Mouse (Mus musculus) layer of hippocampus, adult 18-20 months (tissue): ENCODE measurements at regions not wholly inside any gene's neighbourhood (a gene's known extent, or its start where the extent isn't known, plus 50 kb on each side); places are given as distances from the start of the nearest gene placed in this dataset.
A peak's percentile ranks its signal among the peaks of the same experiment; 100 is the strongest.

Experiments used
- DNase-seq, 2 experiments: peaks; one replicate each; pipeline ENCODE4 v3.0.0; 2022; ENCODE audit warnings: low spot score in 2 of 2

DNA sequence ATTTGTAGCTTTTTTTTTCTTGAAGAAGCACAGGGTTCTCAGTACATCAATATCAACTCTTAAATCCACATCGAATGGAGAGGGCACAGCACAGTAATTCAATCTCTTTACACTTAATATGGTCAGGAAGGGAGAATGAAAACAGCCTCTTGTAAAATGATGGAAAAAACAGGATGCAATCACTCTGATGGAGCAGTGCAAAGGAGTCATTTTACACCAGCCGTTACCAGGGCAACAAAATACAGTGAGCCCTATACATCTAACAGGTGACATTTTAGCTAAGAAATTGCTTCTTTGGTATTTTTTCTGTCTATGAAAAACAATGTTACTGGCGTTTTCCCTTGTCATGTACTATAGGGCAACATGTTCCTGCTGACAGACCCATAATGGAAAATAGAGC, 459.9 kb upstream of the Tle4 start:
- no peak for DNase-seq

DNA sequence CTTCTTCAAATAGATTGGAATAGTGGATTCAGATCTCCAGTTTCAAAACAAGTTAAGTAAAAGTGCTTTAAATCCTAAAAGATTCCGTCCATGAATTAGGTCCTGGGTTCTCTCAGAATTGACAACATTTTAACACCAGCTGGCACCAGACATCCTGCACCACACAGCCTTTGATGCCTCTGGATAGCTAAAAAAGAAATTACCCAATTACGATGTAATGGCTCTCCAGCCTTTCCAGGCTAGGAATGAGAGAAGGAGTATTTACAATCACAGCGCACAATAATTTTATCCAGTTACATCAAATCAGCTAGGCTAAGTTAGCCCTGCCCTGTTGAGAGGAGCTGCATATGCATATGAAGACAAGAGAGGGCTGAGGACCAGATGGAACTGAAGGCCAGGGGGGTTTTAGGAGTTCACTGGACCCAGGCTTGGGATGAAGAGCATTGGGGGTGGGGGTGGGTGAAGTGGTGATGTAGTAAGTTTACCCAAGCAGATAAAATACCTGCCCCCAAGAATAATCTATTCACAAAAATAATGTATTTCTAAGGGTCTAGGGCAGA, 455.8 kb upstream of the Tle4 start:
- no peak for DNase-seq

DNA sequence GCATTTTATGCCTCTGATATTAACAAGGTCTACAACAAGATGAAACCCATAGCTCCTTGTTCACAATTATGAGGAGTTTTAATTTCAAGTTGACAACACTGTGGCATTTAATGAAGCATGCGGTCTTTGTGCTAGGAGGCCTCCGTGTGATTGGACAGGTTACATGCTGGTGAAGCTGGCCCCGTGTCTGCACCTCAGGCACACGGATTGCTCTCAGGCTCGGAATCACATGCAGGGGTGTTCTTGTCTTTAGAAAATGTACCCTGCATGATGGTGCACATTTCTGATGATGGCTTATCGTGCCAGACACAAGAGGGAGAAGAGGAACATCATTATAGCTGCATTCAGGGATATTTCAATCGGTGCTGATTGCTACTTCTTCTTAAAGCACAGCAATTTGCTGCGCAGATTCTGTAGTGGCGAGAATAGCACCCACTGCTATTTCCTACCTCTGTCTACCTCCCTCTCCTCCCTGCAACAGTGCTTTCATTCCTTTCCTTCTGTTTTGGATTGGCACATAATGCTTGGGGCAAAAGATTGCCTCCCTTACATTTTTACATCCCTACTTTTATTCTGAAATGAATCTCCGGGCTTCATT, 454.9 kb upstream of the Tle4 start:
- peak in 1 of 2 experiments; percentile 33 for DNase-seq

DNA sequence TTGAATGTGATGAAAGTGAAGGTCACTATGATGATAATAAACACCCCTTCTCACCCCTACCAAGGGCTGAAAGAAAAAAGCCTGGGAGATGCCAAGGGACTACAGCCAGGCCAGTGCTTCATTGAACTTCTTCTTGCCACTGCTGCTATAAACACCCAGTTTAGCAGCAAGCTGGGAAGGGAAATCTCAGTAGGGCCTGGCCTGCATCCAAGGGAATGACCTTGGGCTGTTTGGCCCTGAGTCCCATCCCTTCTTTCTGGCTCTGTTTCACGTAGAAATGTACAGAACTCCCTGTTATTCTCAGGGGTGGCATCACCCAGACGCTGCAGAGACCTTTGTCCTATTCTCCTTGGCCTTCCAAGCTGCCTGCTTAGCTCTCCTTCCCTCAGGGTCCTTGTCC, 450.0 kb upstream of the Tle4 start:
- DNase-seq: no peak

DNA sequence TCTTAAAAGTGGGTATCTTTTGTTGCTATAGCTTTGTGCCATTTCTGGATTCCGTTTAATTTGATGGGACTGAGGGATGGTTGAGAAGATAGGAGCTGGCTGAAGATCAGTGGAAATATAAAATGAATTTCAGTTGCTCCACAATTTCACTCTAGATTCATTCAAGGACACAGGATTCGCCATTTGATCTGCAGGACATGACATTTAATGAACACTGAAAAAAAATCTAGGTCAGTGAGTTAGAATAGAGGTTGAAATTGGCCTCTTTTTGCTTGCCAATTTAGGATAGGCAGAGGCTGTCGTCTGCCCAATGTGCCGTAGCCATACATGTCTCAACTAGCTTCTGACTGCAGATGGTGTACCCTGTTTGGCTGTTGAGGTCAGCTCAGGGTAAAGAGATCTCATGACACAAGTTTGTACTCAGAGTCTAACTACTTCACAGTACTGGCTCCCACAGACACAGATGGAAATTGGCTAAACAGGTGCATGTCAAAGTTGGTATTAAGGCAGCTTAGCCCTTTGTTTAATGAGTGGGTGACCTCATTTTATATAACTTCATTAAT, 449.5 kb upstream of the Tle4 start:
- no peak for DNase-seq

DNA sequence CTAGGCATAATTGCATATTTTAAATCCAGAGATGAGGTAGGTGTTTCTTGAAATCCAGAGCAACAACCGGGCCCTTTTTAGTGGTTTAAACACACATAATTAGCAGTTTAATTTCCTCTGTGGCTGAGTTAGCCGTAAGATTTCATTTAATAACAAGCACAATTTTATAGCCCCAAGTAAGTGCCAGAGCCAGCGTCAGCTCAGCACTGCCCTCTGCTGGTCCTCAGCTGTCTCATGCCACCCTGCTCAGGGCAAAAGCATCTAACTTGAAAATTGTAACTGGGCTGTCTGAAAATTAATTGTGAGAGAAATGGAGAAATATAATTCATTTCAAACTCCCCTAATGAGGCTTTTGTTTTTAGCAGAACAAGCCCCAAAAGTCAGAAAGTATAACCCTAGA, 437.7 kb upstream of the Tle4 start:
- peak; percentile 55 to 90 for DNase-seq

DNA sequence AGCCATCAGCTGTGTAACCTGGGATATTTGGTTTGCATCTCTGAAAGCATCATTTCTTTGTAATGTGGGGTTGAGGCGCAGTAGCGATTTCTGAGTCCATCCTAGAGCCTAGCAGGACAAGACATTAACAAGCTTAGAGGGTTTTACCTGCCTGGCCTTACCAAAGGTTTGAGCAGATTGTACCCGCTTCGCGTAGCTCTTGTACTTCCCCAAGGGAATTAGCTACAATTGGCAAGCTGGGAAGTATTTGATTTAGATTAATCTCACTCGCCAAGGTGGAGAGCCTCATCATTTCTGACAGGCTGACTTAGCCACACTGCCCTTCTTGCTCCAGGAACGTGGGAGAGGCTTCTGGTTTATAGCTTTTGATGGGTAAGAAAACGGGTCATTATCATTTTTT, 436.1 kb upstream of the Tle4 start:
- DNase-seq: no peak

DNA sequence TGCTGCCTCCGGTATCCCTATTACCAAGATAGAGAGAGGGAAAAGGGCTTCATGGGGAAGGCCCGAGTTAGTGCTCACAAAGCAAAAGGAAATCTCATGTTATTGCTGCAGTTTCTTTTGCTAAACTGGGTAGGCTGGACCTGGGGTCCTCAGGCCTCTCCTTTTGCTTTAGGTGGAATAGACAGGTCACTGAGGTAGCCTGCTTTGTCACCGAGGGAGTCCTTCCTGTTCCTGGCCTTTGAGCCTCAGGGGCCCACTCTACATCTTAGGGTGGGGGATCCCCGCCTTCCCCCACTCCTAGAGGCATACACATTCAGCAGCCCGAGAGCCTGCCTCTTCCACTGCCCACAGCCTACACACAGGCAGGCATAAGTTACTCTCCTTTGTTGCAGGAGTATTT, 435.5 kb upstream of the Tle4 start:
- DNase-seq: no peak

DNA sequence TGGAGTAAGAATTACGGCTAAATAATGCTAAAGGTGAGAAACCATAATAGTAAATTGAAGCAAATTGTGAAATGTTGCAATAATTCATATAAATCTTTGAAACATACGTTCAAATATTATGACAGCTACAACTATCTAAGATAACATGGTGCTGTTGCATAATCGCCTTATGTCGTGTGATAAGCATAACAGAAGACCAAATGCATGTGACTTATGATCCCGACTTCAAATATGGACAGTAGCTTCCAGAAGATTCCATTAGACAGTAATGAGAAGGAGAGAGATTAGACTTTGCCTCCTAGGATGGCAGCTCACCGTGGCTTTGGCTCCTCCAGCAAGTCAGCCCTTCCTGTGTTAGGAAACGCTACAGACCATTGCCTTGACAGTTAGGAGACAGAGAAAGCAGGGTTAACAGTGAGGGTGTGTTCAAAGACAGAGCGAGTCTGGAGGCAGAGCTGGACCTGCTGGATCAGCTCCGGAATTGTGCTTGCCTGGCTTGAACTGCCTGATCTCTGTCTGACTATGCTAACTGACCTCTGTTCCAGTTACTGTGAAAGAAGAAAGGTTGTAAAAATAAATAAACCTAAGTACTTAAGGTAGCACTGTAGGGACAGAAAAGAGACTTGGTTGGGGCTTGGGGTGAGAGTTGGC, 434.6 kb upstream of the Tle4 start:
- DNase-seq: no peak

DNA sequence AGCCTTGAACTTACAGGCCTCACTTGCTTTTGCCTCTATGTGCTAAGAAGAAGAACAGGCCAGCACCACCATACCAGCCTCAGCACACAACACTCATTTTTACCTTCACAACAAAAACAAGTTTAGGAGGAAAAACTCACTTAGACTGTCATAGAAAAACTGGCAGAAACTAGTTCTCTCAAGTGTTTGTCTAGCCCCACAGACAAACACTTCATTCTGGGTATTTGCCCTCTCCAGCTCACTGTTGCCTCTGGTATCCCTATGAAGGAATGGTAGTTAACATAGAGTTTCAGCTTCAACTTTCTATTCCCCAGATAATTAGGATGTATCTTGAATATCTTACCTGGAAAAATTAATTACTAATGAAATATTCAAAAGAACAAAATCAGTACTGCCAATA, 433.6 kb upstream of the Tle4 start:
- no peak for DNase-seq

DNA sequence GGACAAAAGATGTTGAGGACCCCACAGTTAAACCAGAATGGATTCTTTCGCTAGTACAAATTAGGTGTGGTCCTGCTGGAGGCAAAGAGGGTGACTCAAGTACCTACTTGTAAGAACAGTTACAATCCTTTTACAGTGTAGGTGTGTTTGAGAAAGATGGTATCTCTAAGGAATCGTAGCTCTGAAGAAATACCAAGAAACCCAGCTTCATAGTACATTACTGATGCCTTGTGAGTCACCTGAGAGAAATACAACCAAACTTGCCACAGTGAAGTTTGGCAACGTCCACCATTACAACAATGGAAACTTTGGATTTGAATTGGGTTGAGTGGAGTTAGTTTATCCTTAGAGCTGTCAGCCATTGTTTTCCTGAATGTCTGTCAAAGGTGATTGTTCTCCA, 405.7 kb upstream of the Tle4 start:
- no peak for DNase-seq

DNA sequence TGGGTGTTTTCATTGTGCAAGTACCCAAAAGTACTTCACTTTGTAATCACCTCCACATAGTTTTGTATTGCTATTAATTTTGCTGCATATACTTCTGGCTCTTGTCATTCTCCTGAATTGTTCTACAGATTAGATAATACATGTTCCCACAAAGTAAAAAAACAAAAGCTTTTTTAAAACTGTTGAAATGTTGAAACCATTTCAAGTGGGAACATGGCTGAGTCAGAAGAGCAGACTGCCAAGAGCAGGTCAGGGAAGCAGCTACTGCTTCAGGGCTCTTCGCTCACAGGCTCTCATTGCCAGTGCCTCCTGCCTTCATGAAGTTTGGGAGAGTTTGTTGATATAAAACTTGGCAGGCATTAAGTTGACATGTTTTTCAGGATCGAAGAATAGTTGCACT, 395.5 kb upstream of the Tle4 start:
- peak in 1 of 2 experiments; percentile 14 for DNase-seq

DNA sequence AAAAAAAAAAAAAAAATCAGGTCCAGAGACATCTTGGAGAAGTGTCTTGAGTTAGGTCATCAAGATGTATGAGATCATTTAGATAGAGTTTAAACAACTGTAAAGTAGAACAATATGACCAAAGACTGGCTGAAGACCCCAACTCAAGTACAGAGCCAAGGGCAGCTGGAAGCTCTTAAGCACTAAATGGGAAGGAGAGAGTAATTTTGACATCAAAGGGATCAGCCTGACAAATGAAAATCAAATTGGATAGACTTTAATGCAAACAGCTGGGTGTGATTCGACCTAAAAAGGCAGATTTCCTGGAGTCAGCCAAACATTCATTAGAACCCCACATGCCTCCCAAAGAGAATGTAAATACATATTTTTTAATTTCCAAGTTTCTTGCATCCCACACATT, 372.3 kb upstream of the Tle4 start:
- no peak for DNase-seq

DNA sequence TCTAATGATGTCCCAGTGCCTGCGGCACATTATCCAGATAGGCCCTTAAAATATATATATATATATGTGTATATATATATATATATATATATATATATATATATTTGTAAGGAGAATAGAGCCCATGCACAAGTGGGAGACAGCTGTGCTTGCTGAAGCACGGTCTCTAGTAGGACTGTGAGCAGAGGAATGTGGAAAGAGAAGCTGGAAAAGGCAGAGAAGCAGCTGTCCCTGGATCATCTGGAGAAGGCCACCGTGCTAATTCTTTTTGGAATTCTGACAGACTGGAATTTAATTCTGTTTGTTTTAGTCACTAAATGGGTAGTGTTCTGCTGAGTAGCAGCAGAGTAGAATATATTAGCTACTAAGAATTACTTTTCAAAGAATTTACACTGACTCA, 370.4 kb upstream of the Tle4 start:
- no peak for DNase-seq

DNA sequence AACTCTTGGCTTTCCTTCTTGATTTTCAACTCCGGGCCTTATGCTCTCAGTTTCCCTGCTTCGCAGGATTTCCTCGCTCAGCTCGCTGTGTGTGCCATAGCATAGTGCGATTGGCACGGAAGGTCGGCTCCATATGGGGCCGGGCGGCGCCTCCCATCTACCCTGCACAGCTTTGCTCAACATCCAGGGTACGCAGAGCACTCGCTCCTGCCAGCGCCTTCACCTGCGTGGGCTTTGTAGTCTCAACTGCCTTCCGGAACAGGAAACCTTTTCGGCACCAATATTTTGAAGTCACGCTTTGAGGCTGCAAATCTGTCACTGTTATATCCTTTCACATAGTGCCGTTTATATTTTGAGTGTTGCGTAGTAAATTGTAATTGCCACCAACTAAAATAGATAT, 359.9 kb upstream of the Tle4 start:
- peak in 1 of 2 experiments; percentile 19 for DNase-seq

DNA sequence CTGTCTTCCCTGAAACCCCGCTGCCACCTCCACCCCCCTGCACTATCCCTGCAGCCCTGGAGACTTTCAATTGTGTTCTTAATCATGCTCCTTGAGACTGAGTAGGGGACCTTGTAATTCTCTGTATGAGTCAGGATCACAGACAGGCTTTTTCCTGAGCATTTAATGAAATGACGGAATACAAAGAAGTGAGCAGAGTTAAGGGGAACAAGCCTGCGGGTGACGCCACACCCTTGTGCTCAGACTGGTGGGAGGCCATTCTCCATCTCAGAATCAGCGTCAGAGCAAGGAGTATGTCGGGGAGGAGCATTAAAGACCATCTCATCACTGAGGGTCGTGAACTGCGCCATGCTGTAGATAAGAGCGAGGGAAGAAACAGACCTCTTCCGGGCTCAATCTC, 359.3 kb upstream of the Tle4 start:
- no peak for DNase-seq

DNA sequence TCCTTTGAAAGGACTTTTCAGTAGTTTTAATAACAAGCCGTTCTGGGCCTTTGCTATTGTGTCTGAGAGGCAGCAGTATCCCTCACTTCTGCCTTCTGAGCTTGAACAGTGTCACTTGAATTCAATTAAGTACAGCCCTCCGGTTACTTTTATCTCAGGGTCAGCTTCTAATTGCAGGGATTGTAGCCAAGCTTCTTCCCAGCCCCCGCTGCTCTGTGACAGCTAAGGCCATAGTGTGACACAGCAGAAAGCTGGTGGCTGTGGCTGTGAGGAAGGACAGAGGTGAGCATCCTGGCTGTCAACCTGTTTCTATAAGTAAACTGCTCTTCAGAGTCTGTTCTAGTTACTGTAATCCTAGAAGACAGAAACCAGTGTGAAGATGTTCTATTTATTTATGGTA, 358.5 kb upstream of the Tle4 start:
- DNase-seq: no peak

DNA sequence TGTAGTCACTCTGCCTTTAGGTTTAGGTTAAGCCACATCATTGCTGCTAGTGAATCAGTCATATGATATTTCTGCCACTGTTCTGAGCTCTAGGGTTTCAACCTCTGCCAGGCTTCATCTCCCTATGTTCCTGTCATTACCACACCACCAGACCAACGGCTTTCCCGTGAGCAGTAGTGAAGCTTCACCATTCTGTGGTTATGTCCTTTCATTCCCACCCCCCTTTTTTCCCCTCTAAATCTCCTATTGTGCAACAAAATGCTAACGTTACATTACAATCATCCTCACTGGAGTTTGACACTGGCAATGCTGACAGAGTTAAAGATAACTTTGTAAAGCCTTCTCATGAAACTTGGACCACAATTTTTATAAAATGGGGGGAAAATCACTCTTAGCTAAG, 358.1 kb upstream of the Tle4 start:
- no peak for DNase-seq

DNA sequence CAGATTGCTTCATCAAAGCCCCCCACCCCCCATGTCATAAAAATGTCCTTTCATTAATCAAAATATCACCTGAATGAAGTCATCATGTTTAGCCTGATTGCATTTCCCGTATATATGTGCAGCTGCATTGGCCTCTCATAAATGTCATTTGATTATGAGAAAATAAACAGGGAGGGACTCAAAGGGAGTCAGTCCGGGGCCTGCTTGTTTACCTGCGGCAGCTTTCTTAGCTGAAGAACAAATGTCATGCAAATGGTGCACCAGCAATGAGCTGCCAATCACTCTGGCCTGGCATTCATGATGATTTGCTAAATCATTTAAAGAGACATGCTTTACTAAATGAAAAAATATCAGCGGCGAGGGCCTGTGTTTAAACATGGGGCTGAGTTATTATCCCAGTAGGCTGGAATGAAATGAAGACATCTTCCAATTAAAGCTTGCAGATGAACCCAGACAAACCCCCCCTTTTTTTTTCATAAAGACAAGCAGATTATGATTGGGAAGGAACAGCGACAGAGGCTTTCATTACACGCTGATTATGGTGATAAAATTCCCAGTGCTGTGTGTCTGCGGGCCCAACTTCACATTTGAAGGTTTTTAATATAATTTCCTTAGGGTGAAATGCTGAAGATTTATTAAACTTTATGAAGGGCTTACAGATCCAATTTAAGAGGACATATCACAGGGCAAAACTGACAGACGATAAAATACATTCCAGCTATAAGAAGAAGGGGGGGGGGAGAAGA, 342.5 kb upstream of the Tle4 start:
- DNase-seq: peak in 1 of 2 experiments; percentile 6

DNA sequence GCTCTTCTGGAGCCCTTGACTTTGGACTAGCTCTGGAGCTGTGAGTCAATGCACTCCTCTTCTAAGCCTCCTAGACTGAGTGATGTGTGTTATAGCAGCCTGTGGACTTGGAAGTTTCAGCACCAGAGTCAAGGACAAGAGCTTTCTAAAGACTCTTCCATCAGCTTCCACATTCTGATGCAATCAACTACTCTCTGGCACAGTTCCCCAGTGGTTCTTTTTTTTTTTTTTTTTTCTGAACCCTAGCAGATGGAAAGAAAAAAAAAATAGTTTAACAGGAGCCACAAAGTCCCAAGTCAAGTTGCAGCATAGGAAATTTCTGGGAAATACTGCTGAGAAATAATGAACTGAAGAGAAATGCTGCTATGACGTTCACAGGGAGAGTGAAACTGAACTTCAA, 324.4 kb upstream of the Tle4 start:
- no peak for DNase-seq

DNA sequence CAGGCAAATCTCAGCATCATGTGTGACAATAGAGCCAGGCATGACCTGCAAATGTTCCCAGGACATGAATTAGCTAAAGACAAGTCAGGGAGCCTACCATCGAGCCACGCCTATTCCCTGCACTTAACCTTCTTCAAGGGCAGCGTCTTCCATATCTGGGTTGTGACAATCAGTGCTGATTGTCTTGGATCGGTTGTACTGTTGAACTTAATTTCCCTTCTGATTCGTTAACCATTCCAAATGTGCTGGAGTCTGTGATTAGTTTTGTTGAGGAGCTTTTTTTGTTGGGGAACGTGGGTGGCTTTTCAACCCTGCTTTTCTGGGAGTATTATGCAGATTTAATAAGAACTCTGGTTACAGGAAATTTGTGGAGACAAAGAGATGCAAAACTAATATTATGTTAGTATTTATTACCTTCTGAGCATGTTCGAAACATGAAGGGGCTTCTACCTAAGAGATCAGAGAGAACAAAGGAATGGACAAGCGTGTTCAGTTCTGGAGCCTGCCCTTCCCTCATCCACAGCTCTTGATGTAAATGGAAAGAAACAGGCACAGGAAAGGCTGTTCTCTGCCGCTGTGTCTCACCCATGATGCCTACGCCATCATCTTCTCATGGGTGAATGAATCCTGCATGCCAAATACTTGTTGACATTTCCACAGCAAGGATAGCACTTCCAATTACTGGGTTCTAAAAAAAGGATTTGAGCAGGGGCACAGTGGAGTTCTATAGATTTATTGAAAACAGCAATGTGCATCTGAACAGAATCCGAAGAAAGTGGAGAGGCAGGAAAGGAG, 313.4 kb upstream of the Tle4 start:
- peak in 1 of 2 experiments; percentile 58 for DNase-seq
